Mouse (Mus musculus) left cerebral cortex, adult 2 months (tissue): Measurements from ENCODE around the gene Syt11. TPM values are rescaled to one million over a fixed set of nuclear protein-coding genes. Genes with fewer than 3 reads are reported as not detected.
"Not testable (repeated sequence)": the region's sequence is repeated elsewhere in the genome, so short reads cannot be mapped to it uniquely, and the experiment has no call there.

Experiments used
- DNase-seq, 2 experiments: peaks; one replicate each; pipeline ENCODE4 v3.0.0; 2021 to 2022; ENCODE audit warnings: low spot score in 2 of 2, mixed read lengths in 1 of 2; ENCODE audit errors: extremely low spot score in 1 of 2
- H3K27ac ChIP-seq: fragments of 200-600 bp; 2 replicates; pipeline ENCODE4 v1.8.1; 2022
- H3K4me3 ChIP-seq: fragments of 200-600 bp; 2 replicates; pipeline ENCODE4 v1.8.1; 2022
- CTCF ChIP-seq: fragments of 200-600 bp; IDR thresholded peaks from 2 replicates; pipeline ENCODE4 v1.8.1; 2022; ENCODE audit warnings: antibody characterized with exemption, mild to moderate bottlenecking, moderate library complexity
- intact Hi-C: fragments of 180-260 bp; cut with DNase I; formaldehyde crosslinking; loops from one replicate; pipeline ENCODE4 v1.15.1; 2025
- long read RNA-seq, 2 experiments: library from polyadenylated mRNA; stranded (forward); transcript quantifications; one replicate each; pipeline ENCODE4 v2.0.0; 2021; ENCODE audit warnings: borderline mapping rate in 2 of 2
- total RNA-seq, 2 experiments: library from RNA; stranded (reverse); gene quantifications; 2 replicates each; pipeline ENCODE4 v1.2.3; 2021

Gene Syt11
- 100 to 1,000 TPM; 513 to 521 TPM for total RNA-seq
- long read RNA-seq, experiment 1, full-length matches to known transcripts = 456 of 599 reads
- long read RNA-seq, experiment 1, partial matches to known transcripts = 23 of 599 reads
- long read RNA-seq, experiment 1, other reads (novel, unspliced or antisense) = 120 of 599 reads
- long read RNA-seq, experiment 2, full-length matches to known transcripts = 257 of 350 reads
- long read RNA-seq, experiment 2, partial matches to known transcripts = 18 of 350 reads
- long read RNA-seq, experiment 2, other reads (novel, unspliced or antisense) = 75 of 350 reads

DNA sequence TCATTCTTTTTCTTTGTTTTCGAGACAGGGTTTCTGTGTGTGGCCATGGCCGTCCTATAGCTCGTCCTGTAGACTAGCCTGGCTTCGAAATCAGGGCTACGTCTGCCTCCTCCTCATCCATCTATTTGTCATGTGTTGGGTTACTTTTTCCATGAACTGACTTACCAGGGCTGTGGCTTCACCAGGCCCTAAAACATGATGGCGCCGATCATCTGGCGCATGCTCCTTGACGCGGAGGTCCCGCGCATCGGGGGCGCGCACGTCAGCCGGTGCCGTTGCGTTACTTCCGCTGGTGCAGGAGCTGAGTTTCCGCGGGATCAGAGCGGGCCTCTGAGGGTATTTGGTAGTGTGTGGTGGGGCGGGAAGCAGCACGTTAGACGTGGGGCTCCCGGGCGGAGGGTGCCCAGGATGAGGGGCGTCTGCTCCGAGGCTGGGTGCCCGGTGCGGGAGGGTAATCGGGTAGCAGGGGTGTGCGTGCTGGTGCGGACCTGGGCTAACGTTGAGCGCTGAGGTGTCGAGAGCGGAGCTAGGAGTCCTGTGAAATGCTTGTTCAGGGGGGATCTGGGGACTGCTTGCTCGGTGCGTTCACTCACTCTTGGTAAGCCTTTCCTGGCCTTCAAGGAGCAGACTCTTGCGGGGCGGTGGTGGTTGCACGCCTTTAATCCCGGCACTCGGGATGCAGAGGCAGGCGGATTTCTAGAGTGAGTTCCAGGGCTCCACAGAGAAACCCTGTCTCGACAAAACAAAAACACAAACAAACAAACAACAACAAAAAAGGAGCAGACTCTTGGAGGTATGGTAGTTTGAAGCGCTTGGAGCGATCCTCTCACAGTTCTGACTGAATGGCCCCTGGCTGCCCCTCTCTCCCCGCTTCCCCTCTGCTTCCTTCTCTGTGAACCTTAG, at the start of gene Syt11:
Gene Syt11 (minus strand): TSS at position 226 of the 903 bp plus-strand sequence.
- intact Hi-C loops, DNase-seq: not testable (repeated sequence)
- Histone ChIP-seq H3K4me3 (peak within 1 kb of the TSS; percentile 56), H3K27ac (peak within 1 kb of the TSS; percentile 50; the same call in 1 of the 2 replicates)

DNA sequence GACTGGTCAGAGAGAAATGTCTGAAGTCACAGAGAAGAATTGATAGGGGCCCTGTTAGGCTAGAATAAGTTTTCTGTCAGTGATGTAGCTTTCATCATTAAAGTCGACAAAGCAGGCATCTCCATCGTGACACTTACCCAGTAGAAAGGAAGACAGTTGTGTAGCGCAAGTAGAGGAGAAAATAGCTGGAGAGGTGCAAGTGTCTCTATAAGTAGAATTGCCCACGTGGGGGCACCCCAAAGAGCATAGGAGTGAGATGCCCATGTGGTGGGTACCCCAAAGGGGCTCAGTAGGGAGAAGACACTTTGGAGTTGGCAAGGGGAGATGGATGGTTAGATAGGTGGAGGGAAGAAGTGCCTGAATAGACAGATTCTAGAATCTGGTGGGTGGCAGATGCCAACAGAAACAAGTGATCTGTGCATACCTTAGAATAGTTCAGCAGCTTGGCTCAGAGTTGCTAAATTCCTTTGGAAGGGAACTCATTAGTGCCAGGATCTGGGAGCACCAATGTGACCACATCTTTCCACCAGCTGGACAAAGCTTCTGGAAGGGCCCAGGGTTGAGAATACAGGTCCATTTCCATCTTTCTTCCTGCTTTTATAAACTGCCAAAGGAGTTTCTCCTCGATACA, 29.1 kb upstream of the Syt11 start:
- intact Hi-C loops = no loop called here
- TF ChIP-seq CTCF = no peak

DNA sequence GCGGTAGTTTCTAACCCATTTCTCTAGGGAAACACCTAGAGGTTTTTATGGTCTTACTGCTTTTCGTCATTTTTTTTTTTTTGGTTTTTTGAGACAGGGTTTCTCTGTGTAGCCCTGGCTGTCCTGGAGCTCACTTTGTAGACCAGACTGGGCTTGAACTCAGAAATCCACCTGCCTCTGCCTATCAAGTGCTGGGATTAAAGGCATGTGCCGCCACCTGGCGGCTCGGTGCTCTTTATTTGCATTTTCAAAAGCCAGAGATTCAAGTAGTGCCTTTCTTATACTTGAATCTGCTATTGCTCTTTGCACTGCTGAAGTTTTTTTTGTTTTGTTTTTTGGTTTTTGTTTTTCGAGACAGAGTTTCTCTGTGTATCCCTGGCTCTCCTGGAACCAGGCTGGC, 22.5 kb upstream of the Syt11 start:
- H3K27ac ChIP-seq, DNase-seq, intact Hi-C loops, H3K4me3 ChIP-seq: not testable (repeated sequence)

More for the DNA sequence above, 29.1 kb upstream of the Syt11 start:
- Histone ChIP-seq H3K27ac (no peak overlapping the region), H3K4me3 (no peak overlapping the region)
- no peak for DNase-seq

GRCm38 (mm10) chr3:88788033-88788432, 13.1 kb upstream of the Syt11 start:
- intact Hi-C loops, H3K27ac ChIP-seq, H3K4me3 ChIP-seq, DNase-seq: not testable (repeated sequence)

DNA sequence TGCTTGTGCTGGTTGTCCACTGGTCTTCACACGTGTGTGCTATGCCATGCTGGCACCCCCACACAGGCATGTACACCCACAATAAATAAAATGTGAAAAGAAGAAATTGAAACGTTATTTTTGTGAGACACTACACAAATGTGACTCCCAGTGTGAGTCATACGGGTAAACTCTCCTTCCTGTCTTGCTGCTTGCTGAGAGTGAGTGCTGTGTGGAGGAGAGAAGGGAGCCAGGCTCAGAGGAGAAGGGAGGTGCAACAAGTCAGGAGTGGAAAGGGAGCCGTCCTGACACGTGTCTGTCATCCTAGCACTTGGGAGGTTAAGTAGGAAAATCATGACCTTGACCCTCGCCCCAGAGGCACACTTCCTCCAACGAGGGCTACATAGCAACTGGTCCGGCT, 11.8 kb upstream of the Syt11 start:
- intact Hi-C loops, DNase-seq, H3K27ac ChIP-seq, H3K4me3 ChIP-seq: not testable (repeated sequence)

DNA sequence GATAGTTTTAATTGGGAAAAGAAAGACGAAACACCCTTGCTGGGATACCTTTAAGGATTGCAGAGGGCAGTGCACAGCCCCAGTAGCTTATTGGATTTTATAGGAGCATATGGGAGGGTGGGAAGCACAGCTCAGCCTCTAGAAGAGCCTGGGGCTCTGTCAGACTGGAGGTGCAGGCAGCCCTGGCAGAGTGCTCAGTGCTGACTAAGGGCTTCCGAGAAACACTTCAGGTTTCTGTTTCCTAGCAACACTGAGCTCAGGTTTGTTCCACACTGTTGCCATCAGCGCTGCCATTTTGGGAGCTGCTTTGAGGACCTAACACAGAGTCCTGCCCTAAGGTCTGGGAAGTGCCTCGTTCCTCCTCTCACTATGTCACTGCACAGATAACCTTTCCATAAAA, 11.4 kb upstream of the Syt11 start:
- intact Hi-C loops, H3K27ac ChIP-seq: not testable (repeated sequence)

DNA sequence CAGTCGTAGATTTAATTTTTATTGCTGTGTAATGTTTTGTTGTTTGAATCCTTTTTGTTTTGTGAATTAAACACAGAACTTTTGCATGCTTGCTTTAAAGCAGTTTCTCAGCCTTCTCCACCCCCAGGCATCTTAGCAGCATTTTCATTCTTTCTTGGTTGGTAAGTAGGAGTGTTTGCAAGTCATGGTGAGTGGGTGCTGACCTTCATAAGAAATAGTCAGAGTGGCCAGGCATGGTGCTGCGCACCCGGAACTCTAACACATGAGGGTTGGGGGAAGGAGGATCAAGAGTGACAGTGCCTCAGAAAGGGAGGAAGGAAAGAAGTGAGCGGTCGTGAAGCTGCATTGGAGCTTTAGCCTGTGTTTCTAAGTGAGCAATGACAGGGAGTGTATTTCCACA, 9.9 kb upstream of the Syt11 start:
- Histone ChIP-seq H3K4me3 (no peak overlapping the region), H3K27ac (peak overlapping the region; percentile 47; the same call in 1 of the 2 replicates)
- TF ChIP-seq CTCF = no peak
- intact Hi-C loops = no loop called here
- no peak for DNase-seq

More for the DNA sequence above, 11.4 kb upstream of the Syt11 start:
- H3K4me3 ChIP-seq, DNase-seq: not testable (repeated sequence)

- H3K27ac ChIP-seq, H3K4me3 ChIP-seq, DNase-seq, intact Hi-C loops: not testable (repeated sequence)
Observed at GRCm38 (mm10) chr3:88773163-88773562, 1.8 kb downstream of the Syt11 start.

DNA sequence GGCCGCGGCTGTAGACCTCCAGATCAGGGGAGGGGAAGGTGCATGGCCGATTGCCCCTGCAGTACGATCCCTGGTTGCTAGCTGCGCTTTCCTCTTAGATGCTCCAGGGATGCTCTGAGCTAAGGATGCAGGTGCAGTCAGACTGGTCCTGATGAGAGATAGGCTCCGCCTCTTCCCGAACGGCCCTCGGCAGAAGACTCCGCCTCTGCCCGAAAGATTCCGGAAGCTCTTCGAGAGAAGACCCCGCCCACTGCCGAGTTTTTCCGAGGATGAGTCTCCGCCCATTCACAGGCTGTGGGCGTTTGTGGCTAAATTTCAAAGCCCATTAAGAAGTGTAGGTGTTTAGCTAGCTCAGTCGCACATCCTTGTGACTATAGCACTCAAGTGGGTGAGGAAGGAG, 2.6 kb downstream of the Syt11 start:
- DNase-seq = peak; percentile 92 to 94
- peak overlapping the region; percentile 44 for H3K4me3 ChIP-seq
- intact Hi-C loops, H3K27ac ChIP-seq: not testable (repeated sequence)

DNA sequence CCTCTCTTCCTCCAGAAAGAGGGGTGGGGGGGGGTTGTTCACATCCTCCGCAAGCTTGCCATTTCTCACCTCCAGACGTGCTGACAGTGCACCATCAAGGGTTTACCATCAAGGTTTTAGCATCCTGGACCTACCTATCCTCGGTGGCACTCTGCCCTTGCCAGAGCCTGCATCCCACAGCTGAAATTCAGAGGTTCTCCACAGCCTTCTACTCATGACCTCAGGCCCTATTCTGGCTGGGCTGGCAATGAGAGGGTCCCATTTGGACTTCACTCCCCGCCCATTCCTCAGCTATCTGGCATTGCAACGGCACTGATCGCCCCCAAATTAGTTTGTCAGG, 3.1 kb downstream of the Syt11 start:
- intact Hi-C loops, DNase-seq: not testable (repeated sequence)
- Histone ChIP-seq H3K27ac (peak overlapping the region; percentile 92), H3K4me3 (peak overlapping the region; percentile 65)

GRCm38 (mm10) chr3:88771189-88771940, 3.6 kb downstream of the Syt11 start:
- Histone ChIP-seq H3K4me3 (peak overlapping the region; percentile 65), H3K27ac (peak overlapping the region; percentile 92)
- intact Hi-C loops = not testable (repeated sequence)
- peak; percentile 63 to 75 for DNase-seq
